ENCODE assay signal across 8 mouse cellular contexts in the genomic region with DNA sequence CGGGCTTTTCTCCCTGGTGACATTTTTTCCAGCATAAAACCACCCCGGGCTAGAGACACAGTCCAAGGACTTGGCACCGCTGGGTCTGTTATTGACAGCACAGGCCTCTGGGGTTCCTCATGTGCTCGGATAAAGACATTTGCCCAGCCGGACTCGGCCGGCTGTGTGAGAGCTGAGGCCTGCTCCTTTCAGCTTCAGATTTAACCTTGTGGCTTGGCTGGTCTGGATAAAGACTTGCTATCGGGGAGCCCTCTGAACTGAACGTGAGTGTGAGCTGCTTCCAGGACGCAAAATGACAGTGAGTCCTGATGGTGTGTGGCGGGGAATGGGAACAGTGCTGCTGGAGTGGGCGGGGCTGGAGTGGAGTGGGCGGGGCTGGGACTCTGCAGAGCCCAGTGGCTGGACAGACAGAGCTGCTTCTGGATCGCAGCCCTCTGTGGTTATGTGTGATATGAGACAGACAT. TPM values are rescaled to one million over a fixed set of nuclear protein-coding genes. Genes with fewer than 3 reads are reported as not detected.
DNase-seq lines count a peak whose midpoint lies in the region; ATAC-seq and TF ChIP-seq lines count a peak whose summit lies in the region.
"Had no signal": no experiment of that assay in that cellular context is flagged by ENCODE, and none has a peak within 500 bp of the region (broad histone marks: within the 10 kb centered on the region; RNA-seq: fewer than 3 reads in every experiment).

No protein-coding gene starts in this region.

- WGBS in liver, postnatal 0 days (ENCODE audit: insufficient replicate concordance) = 37% methylated on average over 14 of the region's 14 CpGs
- 33% methylated on average over 14 of the region's 14 CpGs for WGBS in liver, embryonic 12.5 days (ENCODE audit: insufficient replicate concordance)
- 16% methylated on average over 14 of the region's 14 CpGs for WGBS in forebrain, embryonic 13.5 days
- WGBS in neural tube, embryonic 13.5 days = 20% methylated on average over 14 of the region's 14 CpGs

- no peak overlapping the region for H3K4me2 ChIP-seq in liver, postnatal 0 days (ENCODE audit: low read depth, low read length)
- H3K4me2 ChIP-seq in liver, embryonic 12.5 days = no peak overlapping the region
- peak overlapping the region; percentile 47 for H3K4me2 ChIP-seq in forebrain, embryonic 13.5 days
- peak overlapping the region; percentile 29 for H3K4me2 ChIP-seq in neural tube, embryonic 13.5 days

- no peak for TF ChIP-seq CTCF in liver, postnatal 0 days (IDR thresholded peaks at IDR 0.05; ENCODE audit: low read depth)

- TF ChIP-seq EP300 in liver, postnatal 0 days (IDR thresholded peaks at IDR 0.05; ENCODE audit: low read depth) = no peak

- H3K9ac ChIP-seq in liver, postnatal 0 days (replicated peaks) = no peak overlapping the region
- H3K9ac ChIP-seq in liver, embryonic 12.5 days = no peak overlapping the region
- H3K9ac ChIP-seq in forebrain, embryonic 13.5 days = peak overlapping the region; percentile 30; the same call in 1 of the 2 replicates
- H3K9ac ChIP-seq in neural tube, embryonic 13.5 days = peak overlapping the region; percentile 44

- H3K9me3 ChIP-seq in liver, postnatal 0 days (ENCODE audit: low read length) = no peaks in the 10 kb centered on the region
- H3K9me3 ChIP-seq in liver, embryonic 12.5 days (replicated peaks) = no peaks in the 10 kb centered on the region
- no peaks in the 10 kb centered on the region for H3K9me3 ChIP-seq in forebrain, embryonic 13.5 days (replicated peaks)
- no peaks in the 10 kb centered on the region for H3K9me3 ChIP-seq in neural tube, embryonic 13.5 days

- no peaks in the 10 kb centered on the region for H3K36me3 ChIP-seq in liver, postnatal 0 days (replicated peaks; ENCODE audit: insufficient read depth, low read length)
- H3K36me3 ChIP-seq in liver, embryonic 12.5 days = no peaks in the 10 kb centered on the region
- no peaks in the 10 kb centered on the region for H3K36me3 ChIP-seq in forebrain, embryonic 13.5 days (ENCODE audit: poor library complexity, severe bottlenecking)
- H3K36me3 ChIP-seq in neural tube, embryonic 13.5 days = no peaks in the 10 kb centered on the region

- peak; percentile 25 for DNase-seq in liver, postnatal 0 days
- DNase-seq in kidney, postnatal 14 days = peak; percentile 12
- no peak for DNase-seq in urinary bladder, adult 2 months (ENCODE audit: low spot score)

- no peaks in the 10 kb centered on the region for H3K27me3 ChIP-seq in liver, postnatal 0 days (ENCODE audit: insufficient read depth, low read length)
- no peaks in the 10 kb centered on the region for H3K27me3 ChIP-seq in liver, embryonic 12.5 days (replicated peaks)
- H3K27me3 ChIP-seq in forebrain, embryonic 13.5 days = 0 out of 2 replicates have a peak, but pooled peaks cover 7% of the 10 kb centered on the region
- no peaks in the 10 kb centered on the region for H3K27me3 ChIP-seq in neural tube, embryonic 13.5 days

- ATAC-seq in liver, postnatal 0 days = no peak
- ATAC-seq in liver, embryonic 12.5 days = no peak
- peak; percentile 60 for ATAC-seq in forebrain, embryonic 13.5 days
- peak; percentile 57; the same call in 1 of the 2 replicates for ATAC-seq in neural tube, embryonic 13.5 days (ENCODE audit: low read depth)
- no peak for ATAC-seq in erythroid progenitor cell, adult 5-6 weeks (replicated peaks; ENCODE audit: low FRiP score, poor library complexity, severe bottlenecking)

- H3K4me3 ChIP-seq in liver, postnatal 0 days (ENCODE audit: low read depth, low read length) = no peak overlapping the region
- no peak overlapping the region for H3K4me3 ChIP-seq in liver, embryonic 12.5 days
- no peak overlapping the region for H3K4me3 ChIP-seq in forebrain, embryonic 13.5 days
- H3K4me3 ChIP-seq in neural tube, embryonic 13.5 days = no peak overlapping the region

- H3K4me1 ChIP-seq in liver, postnatal 0 days (ENCODE audit: insufficient read depth) = no peaks in the 10 kb centered on the region
- H3K4me1 ChIP-seq in liver, embryonic 12.5 days = no peaks in the 10 kb centered on the region
- H3K4me1 ChIP-seq in forebrain, embryonic 13.5 days = peaks cover 35% of the 10 kb centered on the region
- peaks cover 30% of the 10 kb centered on the region for H3K4me1 ChIP-seq in neural tube, embryonic 13.5 days (replicated peaks)

- H3K27ac ChIP-seq in liver, postnatal 0 days (ENCODE audit: low read depth) = no peak overlapping the region
- H3K27ac ChIP-seq in liver, embryonic 12.5 days = no peak overlapping the region
- H3K27ac ChIP-seq in forebrain, embryonic 13.5 days = peak overlapping the region; percentile 57; the same call in 1 of the 2 replicates
- peak overlapping the region; percentile 59 for H3K27ac ChIP-seq in neural tube, embryonic 13.5 days (replicated peaks)

RNA-seq across cellular contexts. Expression of gene Wscd2, which starts 26.8 kb away (rescaled TPM):
- 0.04 TPM in 1 of 2 replicates, not detected in the other for polyA plus RNA-seq in liver, postnatal 0 days (2015; fragmentation: Nextera tagmentation; extraction: Ambion mirVana)
- polyA plus RNA-seq in liver, embryonic 12.5 days (2016; fragmentation: Nextera tagmentation; extraction: Ambion mirVana) = 0.19 and 0.23 TPM in 2 replicates
- 4.7 and 6.9 TPM in 2 replicates for polyA plus RNA-seq in forebrain, embryonic 13.5 days (2015; fragmentation: Nextera tagmentation; extraction: Ambion mirVana)
- 16.3 and 16.5 TPM in 2 replicates for polyA plus RNA-seq in neural tube, embryonic 13.5 days (2015; fragmentation: Nextera tagmentation; extraction: Ambion mirVana)
- not detected in 2 replicates for total RNA-seq in erythroid progenitor cell, adult 5-6 weeks (2015; ENCODE audit: low replicate concordance)
- total RNA-seq in erythroid progenitor cell, adult 5-6 weeks (2017; ENCODE audit: low replicate concordance) = not detected in 2 replicates
- 23.5 and 29.6 TPM in 2 replicates for polyA plus RNA-seq in urinary bladder, adult 2 months (2012; rRNA removed)
- total RNA-seq: megakaryocyte-erythroid progenitor cell, adult 5-6 weeks had no signal

Comparison
In these comparisons a context has a peak if more than half of its experiments do, and no peak if none do; other contexts are left out.
1. ATAC-seq: peak in forebrain, embryonic 13.5 days (single experiment) and neural tube, embryonic 13.5 days (single experiment); none in liver, postnatal 0 days (single experiment), liver, embryonic 12.5 days (single experiment) and erythroid progenitor cell, adult 5-6 weeks (single experiment).
2. H3K27ac ChIP-seq: peak in forebrain, embryonic 13.5 days (single experiment) and neural tube, embryonic 13.5 days (single experiment); none in liver, postnatal 0 days (single experiment) and liver, embryonic 12.5 days (single experiment).
3. H3K4me2 ChIP-seq: peak in forebrain, embryonic 13.5 days (single experiment) and neural tube, embryonic 13.5 days (single experiment); none in liver, postnatal 0 days (single experiment) and liver, embryonic 12.5 days (single experiment).
4. H3K9ac ChIP-seq: peak in forebrain, embryonic 13.5 days (single experiment) and neural tube, embryonic 13.5 days (single experiment); none in liver, postnatal 0 days (single experiment) and liver, embryonic 12.5 days (single experiment).